Mouse (Mus musculus) embryonic facial prominence, embryonic 12.5 days (tissue): Measurements from ENCODE around the gene Plekhh3. TPM values are rescaled to one million over a fixed set of nuclear protein-coding genes. Genes with fewer than 3 reads are reported as not detected.

ENCODE experiments used
- ATAC-seq: fragments of 200-750 bp; cut with Nextera tagmentation; 2 replicates; pipeline ENCODE4 v1.8.0; 2017; ENCODE audit not compliant: insufficient number of reproducible peaks, insufficient read depth, low FRiP score, low TSS enrichment
- H3K27ac ChIP-seq: fragments of 300-500 bp; sonication (generic); 2 replicates; pipeline ENCODE4 v1.5.1; 2016; ENCODE audit warnings: mild to moderate bottlenecking
- H3K27me3 ChIP-seq: fragments of 300-500 bp; sonication (generic); 2 replicates; pipeline ENCODE4 v1.6.1; 2016; ENCODE audit warnings: mild to moderate bottlenecking, moderate library complexity
- H3K36me3 ChIP-seq: fragments of 300-500 bp; sonication (generic); 2 replicates; pipeline ENCODE4 v1.6.1; 2016; ENCODE audit warnings: mild to moderate bottlenecking
- H3K4me1 ChIP-seq: fragments of 300-500 bp; sonication (generic); 2 replicates; pipeline ENCODE4 v1.6.1; 2016
- H3K4me2 ChIP-seq: fragments of 300-500 bp; sonication (generic); replicated peaks from 2 replicates; pipeline ENCODE4 v1.6.1; 2016; ENCODE audit warnings: mild to moderate bottlenecking, moderate library complexity
- H3K4me3 ChIP-seq: fragments of 300-500 bp; sonication (generic); 2 replicates; pipeline ENCODE4 v1.5.1; 2016; ENCODE audit warnings: mild to moderate bottlenecking
- H3K9ac ChIP-seq: fragments of 300-500 bp; sonication (generic); 2 replicates; pipeline ENCODE4 v1.6.1; 2016; ENCODE audit warnings: mild to moderate bottlenecking, moderate library complexity
- H3K9me3 ChIP-seq: fragments of 300-500 bp; sonication (generic); 2 replicates; pipeline ENCODE4 v1.6.1; 2016; ENCODE audit warnings: mild to moderate bottlenecking, moderate library complexity
- WGBS: fragments of 180-500 bp; shearing (Covaris S2); methylation state at CpG from one replicate; pipeline ENCODE4 v1.1.7; 2016; 5-methylcytosine and 5-hydroxymethylcytosine counted together
- polyA plus RNA-seq: library from polyadenylated mRNA; unstranded; fragments of >200 nt; fragmentation: Nextera tagmentation; extraction: Ambion mirVana; gene quantifications from 2 replicates; pipeline ENCODE4 v1.2.1, GENCODE M21; 2016

The Plekhh3 gene
- polyA plus RNA-seq, 1 experiment from 2014 or later, result 10.3 TPM

- WGBS, result 89% methylated on average over 7 of the region's 7 CpGs
- Histone ChIP-seq H3K4me2 (no peak overlapping the region), H3K4me1 (peaks cover 22% of the 10 kb centered on the region), H3K4me3 (no peak overlapping the region), H3K9ac (no peak overlapping the region), H3K27ac (no peak overlapping the region), H3K36me3 (peaks cover 48% of the 10 kb centered on the region), H3K27me3 (no peaks in the 10 kb centered on the region), H3K9me3 (no peaks in the 10 kb centered on the region)
- ATAC-seq, result no peak
These were observed 21.9 kb upstream of the Plekhh3 start for GRCm38 (mm10) chr11:101193076-101193475.

- Histone ChIP-seq H3K4me2 (no peak overlapping the region), H3K36me3 (peaks cover 44% of the 10 kb centered on the region), H3K4me1 (peaks cover 22% of the 10 kb centered on the region), H3K27me3 (no peaks in the 10 kb centered on the region), H3K9me3 (no peaks in the 10 kb centered on the region), H3K9ac (no peak overlapping the region), H3K27ac (no peak overlapping the region), H3K4me3 (no peak overlapping the region)
- 89% methylated on average over 6 of the region's 6 CpGs for WGBS
- no peak for ATAC-seq
These were observed 21.5 kb upstream of the Plekhh3 start for GRCm38 (mm10) chr11:101192646-101193045.

- 0 out of 2 replicates have a peak overlapping the region, but pooled peaks have one; percentile 17 for H3K27ac ChIP-seq
- peaks cover 22% of the 10 kb centered on the region for H3K4me1 ChIP-seq
- no peak overlapping the region for H3K4me3 ChIP-seq
- no peak overlapping the region for H3K4me2 ChIP-seq
- 82% methylated on average over 4 of the region's 4 CpGs for whole genome bisulfite sequencing
- no peaks in the 10 kb centered on the region for H3K27me3 ChIP-seq
- no peaks in the 10 kb centered on the region for H3K9me3 ChIP-seq
- ATAC-seq, result no peak
- H3K9ac ChIP-seq, result no peak overlapping the region
- H3K36me3 ChIP-seq, result peaks cover 37% of the 10 kb centered on the region
These were observed 20.8 kb upstream of the Plekhh3 start for GRCm38 (mm10) chr11:101191919-101192470.

- H3K9ac ChIP-seq, result no peak overlapping the region
- H3K27me3 ChIP-seq, result no peaks in the 10 kb centered on the region
- no peak overlapping the region for H3K4me3 ChIP-seq
- no peak overlapping the region for H3K4me2 ChIP-seq
- H3K4me1 ChIP-seq, result peaks cover 22% of the 10 kb centered on the region
- H3K27ac ChIP-seq, result 0 out of 2 replicates have a peak overlapping the region, but pooled peaks have one; percentile 68
- 51% methylated on average over 17 of the region's 17 CpGs for WGBS
- H3K36me3 ChIP-seq, result peaks cover 30% of the 10 kb centered on the region; the same call in 1 of the 2 replicates
- no peak for ATAC-seq
- no peaks in the 10 kb centered on the region for H3K9me3 ChIP-seq
These were observed 20.1 kb upstream of the Plekhh3 start for GRCm38 (mm10) chr11:101190913-101191907.

- no peak overlapping the region for H3K9ac ChIP-seq
- no peak overlapping the region for H3K4me2 ChIP-seq
These were observed 19.2 kb upstream of the Plekhh3 start for GRCm38 (mm10) chr11:101190181-101190912.

GRCm38 (mm10) chr11:101189495-101190180, 18.5 kb upstream of the Plekhh3 start:
- WGBS, result 12% methylated on average over 6 of the region's 6 CpGs

More at GRCm38 (mm10) chr11:101190181-101190912, 19.2 kb upstream of the Plekhh3 start:
- no peak overlapping the region for H3K4me3 ChIP-seq
- H3K27me3 ChIP-seq, result no peaks in the 10 kb centered on the region
- H3K27ac ChIP-seq, result peak overlapping the region; percentile 85
- peaks cover 22% of the 10 kb centered on the region for H3K4me1 ChIP-seq
- H3K36me3 ChIP-seq, result peaks cover 22% of the 10 kb centered on the region; the same call in 1 of the 2 replicates
- peak; percentile 6; the same call in 1 of the 2 replicates for ATAC-seq
- WGBS, result 46% methylated on average over 8 of the region's 8 CpGs
- no peaks in the 10 kb centered on the region for H3K9me3 ChIP-seq

GRCm38 (mm10) chr11:101188166-101188805, 17.1 kb upstream of the Plekhh3 start:
- Histone ChIP-seq H3K27ac (no peak overlapping the region), H3K4me3 (no peak overlapping the region), H3K4me2 (no peak overlapping the region), H3K36me3 (0 out of 2 replicates have a peak, but pooled peaks cover 9% of the 10 kb centered on the region), H3K4me1 (peaks cover 22% of the 10 kb centered on the region), H3K9me3 (no peaks in the 10 kb centered on the region), H3K27me3 (0 out of 2 replicates have a peak, but pooled peaks cover 3% of the 10 kb centered on the region), H3K9ac (no peak overlapping the region)
- WGBS, result 80% methylated on average over 11 of the region's 11 CpGs
- no peak for ATAC-seq

More at GRCm38 (mm10) chr11:101189495-101190180, 18.5 kb upstream of the Plekhh3 start:
- Histone ChIP-seq H3K36me3 (peaks cover 16% of the 10 kb centered on the region; the same call in 1 of the 2 replicates), H3K27ac (peak overlapping the region; percentile 85), H3K4me3 (no peak overlapping the region), H3K4me2 (no peak overlapping the region), H3K9me3 (no peaks in the 10 kb centered on the region), H3K27me3 (no peaks in the 10 kb centered on the region), H3K4me1 (peaks cover 22% of the 10 kb centered on the region), H3K9ac (peak overlapping the region; percentile 10)
- peak; percentile 53; the same call in 1 of the 2 replicates for ATAC-seq

GRCm38 (mm10) chr11:101187541-101187940, 16.4 kb upstream of the Plekhh3 start:
- no peak overlapping the region for H3K27ac ChIP-seq
- no peak overlapping the region for H3K4me3 ChIP-seq
- no peak for ATAC-seq
- 0 out of 2 replicates have a peak, but pooled peaks cover 3% of the 10 kb centered on the region for H3K36me3 ChIP-seq
- H3K9ac ChIP-seq, result no peak overlapping the region
- 90% methylated on average over 5 of the region's 5 CpGs for WGBS
- no peaks in the 10 kb centered on the region for H3K9me3 ChIP-seq
- peaks cover 22% of the 10 kb centered on the region for H3K4me1 ChIP-seq
- 0 out of 2 replicates have a peak, but pooled peaks cover 3% of the 10 kb centered on the region for H3K27me3 ChIP-seq
- no peak overlapping the region for H3K4me2 ChIP-seq

- no peaks in the 10 kb centered on the region for H3K9me3 ChIP-seq
- no peak overlapping the region for H3K9ac ChIP-seq
- no peaks in the 10 kb centered on the region for H3K36me3 ChIP-seq
- H3K27me3 ChIP-seq, result 0 out of 2 replicates have a peak, but pooled peaks cover 3% of the 10 kb centered on the region
- WGBS, result 86% methylated on average over 27 of the region's 27 CpGs
- no peak for ATAC-seq
- peaks cover 22% of the 10 kb centered on the region for H3K4me1 ChIP-seq
- no peak overlapping the region for H3K27ac ChIP-seq
- H3K4me3 ChIP-seq, result no peak overlapping the region
- H3K4me2 ChIP-seq, result no peak overlapping the region
These were observed 15.5 kb upstream of the Plekhh3 start for GRCm38 (mm10) chr11:101186526-101187247.

- Histone ChIP-seq H3K4me1 (peaks cover 13% of the 10 kb centered on the region), H3K4me3 (no peak overlapping the region), H3K27ac (no peak overlapping the region), H3K9me3 (no peaks in the 10 kb centered on the region), H3K9ac (no peak overlapping the region), H3K4me2 (no peak overlapping the region), H3K27me3 (0 out of 2 replicates have a peak, but pooled peaks cover 4% of the 10 kb centered on the region), H3K36me3 (no peaks in the 10 kb centered on the region)
- no peak for ATAC-seq
- 92% methylated on average over 4 of the region's 4 CpGs for whole genome bisulfite sequencing
These were observed 14.3 kb upstream of the Plekhh3 start for GRCm38 (mm10) chr11:101185441-101185840.
